Mouse (Mus musculus): Measurements from ENCODE around the gene Sfrp2.

DNA sequence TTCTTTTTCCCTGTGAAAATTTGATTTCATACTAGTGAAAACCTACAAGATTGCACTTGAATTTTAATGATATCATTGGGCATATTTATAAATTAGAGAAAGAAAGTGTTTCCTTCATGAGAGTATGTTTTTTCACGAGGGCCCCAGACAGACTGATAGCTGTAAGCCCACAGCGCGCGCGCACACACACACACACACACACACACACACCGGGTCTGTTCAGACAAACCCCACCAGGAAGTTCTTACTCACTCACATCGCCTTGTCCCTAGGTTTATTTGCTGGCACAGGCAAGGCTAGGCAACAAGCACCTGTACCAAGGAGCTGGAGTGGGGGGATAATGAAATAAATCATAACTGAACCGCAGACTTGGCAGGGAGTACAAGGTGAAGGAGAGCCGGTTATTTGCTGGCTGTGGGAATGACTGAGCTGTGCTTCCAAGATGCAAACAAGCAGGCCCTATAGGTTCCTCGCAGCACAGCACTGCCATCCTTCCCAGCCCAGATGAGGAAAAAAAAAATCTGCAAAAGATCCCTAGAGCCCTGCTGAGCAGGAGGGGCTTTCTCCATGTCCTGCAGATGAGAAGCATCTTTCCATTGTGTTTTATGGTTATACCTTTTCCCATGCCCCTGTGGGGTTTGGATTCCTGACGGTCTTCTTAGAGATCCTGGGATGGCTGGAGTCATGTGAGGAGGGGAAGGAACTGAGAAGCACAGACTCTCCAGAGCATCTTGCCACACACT is 2.3 kb downstream of the Sfrp2 start:
- TF ChIP-seq MAZ (IDR thresholded peaks at IDR 0.05; ENCODE audit: low read depth, low read length) = no peak
- TF ChIP-seq CTCF (conservative IDR thresholded peaks at IDR 0.05 in 1 of 2, IDR thresholded peaks at IDR 0.05 in 1 of 2; ENCODE audit: low read depth in 2 of 2, low read length in 2 of 2) = no peak
- no peak for TF ChIP-seq JUND (conservative IDR thresholded peaks at IDR 0.05; ENCODE audit: low read depth, low read length)
- TF ChIP-seq SMC3 (IDR thresholded peaks at IDR 0.05; ENCODE audit: low read depth, low read length) = no peak
- no peak for TF ChIP-seq POLR2A (IDR thresholded peaks at IDR 0.05; ENCODE audit: low read depth, low read length)
- TF ChIP-seq RAD21 (IDR thresholded peaks at IDR 0.05; ENCODE audit: low read depth, low read length) = no peak
